Mouse (Mus musculus): Measurements from ENCODE around the gene Tfap2b.

DNA sequence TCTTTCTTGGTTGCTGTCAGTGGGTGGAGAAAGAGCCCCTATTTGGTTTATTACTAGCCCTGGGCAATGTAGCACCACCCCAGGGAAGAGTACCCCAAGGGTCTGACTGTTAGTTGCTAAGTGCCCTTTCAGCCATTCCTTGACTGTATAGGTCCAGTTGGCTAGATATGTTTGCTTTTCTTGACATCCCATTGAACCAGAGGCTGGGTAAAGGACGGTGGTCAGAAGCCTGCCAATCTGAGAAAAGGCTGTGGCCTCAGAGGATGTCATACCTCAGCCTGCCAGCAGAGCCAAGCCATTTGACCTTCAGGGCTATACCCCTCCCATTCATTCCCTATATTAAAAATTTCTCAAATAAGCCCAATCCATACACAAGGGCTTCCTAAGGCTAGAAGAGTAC, 24.0 kb downstream of the Tfap2b start:
- TF ChIP-seq POLR2AphosphoS2 (IDR thresholded peaks at IDR 0.05; ENCODE audit: low read length) (no peak), RAD21 (IDR thresholded peaks at IDR 0.05; ENCODE audit: low read depth, low read length) (no peak), POLR2A (IDR thresholded peaks at IDR 0.05; ENCODE audit: control insufficient read depth in 1 of 2, insufficient read depth in 1 of 2, low read depth in 1 of 2, low read length in 2 of 2, poor library complexity in 1 of 2) (no peak), MAZ (IDR thresholded peaks at IDR 0.05; ENCODE audit: low read depth, low read length) (no peak), SIN3A (IDR thresholded peaks at IDR 0.05; ENCODE audit: low read length) (no peak), ZNF384 (IDR thresholded peaks at IDR 0.05; ENCODE audit: low read depth, low read length) (no peak), TCF12 (IDR thresholded peaks at IDR 0.05; ENCODE audit: low read depth, low read length) (no peak), UBTF (IDR thresholded peaks at IDR 0.05; ENCODE audit: borderline replicate concordance, insufficient read depth, low read depth, low read length) (no peak), CTCF (IDR thresholded peaks at IDR 0.05 in 2 of 3, conservative IDR thresholded peaks at IDR 0.05 in 1 of 3; ENCODE audit: control insufficient read depth in 1 of 3, insufficient read depth in 1 of 3, low read depth in 2 of 3, low read length in 3 of 3, poor library complexity in 1 of 3, severe bottlenecking in 1 of 3) (no peak), GATA1 (IDR thresholded peaks at IDR 0.05; ENCODE audit: low read depth, low read length) (no peak), GABPA (IDR thresholded peaks at IDR 0.05; ENCODE audit: low read depth, low read length) (no peak), KAT2A (conservative IDR thresholded peaks at IDR 0.05; ENCODE audit: low read depth, low read length) (no peak)

Measured in MEL (cell line).